Mouse (Mus musculus) lung, embryonic 14.5 days (tissue): ENCODE results near the gene Asap3. TPM values are rescaled to one million over a fixed set of nuclear protein-coding genes. Genes with fewer than 3 reads are reported as not detected.

ENCODE experiments used
- ATAC-seq: fragments of 200-750 bp; cut with Nextera tagmentation; 2 replicates; pipeline ENCODE4 v1.8.0; 2017; ENCODE audit warnings: mild to moderate bottlenecking, moderate TSS enrichment, moderate library complexity; ENCODE audit not compliant: insufficient read depth
- DNase-seq: peaks from one replicate; pipeline ENCODE4 v3.0.0-alpha.2; 2015
- H3K27ac ChIP-seq: fragments of 300-500 bp; sonication (generic); 2 replicates; pipeline ENCODE4 v1.5.1; 2014; ENCODE audit warnings: low read depth, mild to moderate bottlenecking, moderate library complexity
- H3K27me3 ChIP-seq: fragments of 300-500 bp; sonication (generic); 2 replicates; pipeline ENCODE4 v1.6.1; 2014; ENCODE audit warnings: low read length, control low read depth; ENCODE audit not compliant: insufficient read depth
- H3K36me3 ChIP-seq: fragments of 300-500 bp; sonication (generic); 2 replicates; pipeline ENCODE4 v1.6.1; 2014; ENCODE audit warnings: control low read depth; ENCODE audit not compliant: insufficient read depth
- H3K4me1 ChIP-seq: fragments of 300-500 bp; sonication (generic); 2 replicates; pipeline ENCODE4 v1.6.1; 2014; ENCODE audit warnings: antibody characterized with exemption, control low read depth; ENCODE audit not compliant: insufficient read depth
- H3K4me2 ChIP-seq: fragments of 300-500 bp; sonication (generic); 2 replicates; pipeline ENCODE4 v1.6.1; 2014; ENCODE audit warnings: mild to moderate bottlenecking
- H3K4me3 ChIP-seq: fragments of 300-500 bp; sonication (generic); 2 replicates; pipeline ENCODE4 v1.5.1; 2014; ENCODE audit warnings: low read depth, low read length
- H3K9ac ChIP-seq: fragments of 300-500 bp; sonication (generic); 2 replicates; pipeline ENCODE4 v1.6.1; 2014
- H3K9me3 ChIP-seq: fragments of 300-500 bp; sonication (generic); 2 replicates; pipeline ENCODE4 v1.6.1; 2016; ENCODE audit warnings: low read depth, low read length, control low read depth
- CTCF ChIP-seq: IDR thresholded peaks from 2 replicates; pipeline ENCODE4 v1.5.1; 2016; ENCODE audit warnings: antibody characterized with exemption, low read depth
- WGBS: fragments of 180-500 bp; shearing (Covaris S2); extraction: QIAGEN DNeasy Blood & Tissue Kit; methylation state at CpG from one replicate; pipeline ENCODE4 v1.1.7; 2014; 5-methylcytosine and 5-hydroxymethylcytosine counted together
- polyA plus RNA-seq: library from polyadenylated mRNA; unstranded; fragments of >200 nt; fragmentation: Nextera tagmentation; extraction: Ambion mirVana; gene quantifications from 2 replicates; pipeline ENCODE4 v1.2.1, GENCODE M21; 2014

Asap3 gene
- polyA plus RNA-seq, 1 experiment from 2014 or later: 5.4 TPM

GRCm38 (mm10) chr4:136181367-136181766, 24.8 kb upstream of the Asap3 start:
- Histone ChIP-seq H3K4me3 (no peak overlapping the region), H3K9ac (no peak overlapping the region), H3K27ac (peak overlapping the region; percentile 22; the same call in 1 of the 2 replicates), H3K4me2 (peak overlapping the region; percentile 60), H3K9me3 (no peaks in the 10 kb centered on the region), H3K27me3 (no peaks in the 10 kb centered on the region), H3K36me3 (peaks cover 16% of the 10 kb centered on the region; the same call in 1 of the 2 replicates), H3K4me1 (peaks cover 23% of the 10 kb centered on the region)
- 0 out of 2 replicates have a peak, but pooled peaks have one; percentile 25 for TF ChIP-seq CTCF
- 27% methylated on average over 12 of the region's 12 CpGs for WGBS
- DNase-seq (peak; percentile 59), ATAC-seq (no peak)

- H3K36me3 ChIP-seq: peaks cover 25% of the 10 kb centered on the region; the same call in 1 of the 2 replicates
- no peaks in the 10 kb centered on the region for H3K9me3 ChIP-seq
- WGBS: 57% methylated on average over 9 of the region's 9 CpGs
- peaks cover 5% of the 10 kb centered on the region for H3K4me1 ChIP-seq
- DNase-seq (peak; percentile 49), ATAC-seq (no peak)
- no peaks in the 10 kb centered on the region for H3K27me3 ChIP-seq
- H3K27ac ChIP-seq: peak overlapping the region; percentile 20; the same call in 1 of the 2 replicates
- TF ChIP-seq CTCF: no peak
- H3K4me3 ChIP-seq: no peak overlapping the region
- H3K9ac ChIP-seq: no peak overlapping the region
- H3K4me2 ChIP-seq: no peak overlapping the region
Measured at GRCm38 (mm10) chr4:136185375-136185774, 20.8 kb upstream of the Asap3 start.

GRCm38 (mm10) chr4:136186315-136186714, 19.9 kb upstream of the Asap3 start:
- no peak; the same call in 1 of the 2 replicates for ATAC-seq
- Histone ChIP-seq H3K9me3 (no peaks in the 10 kb centered on the region), H3K9ac (no peak overlapping the region), H3K27me3 (no peaks in the 10 kb centered on the region), H3K27ac (peak overlapping the region; percentile 32; the same call in 1 of the 2 replicates), H3K4me1 (no peaks in the 10 kb centered on the region), H3K36me3 (peaks cover 25% of the 10 kb centered on the region; the same call in 1 of the 2 replicates), H3K4me3 (no peak overlapping the region), H3K4me2 (peak overlapping the region; percentile 29; the same call in 1 of the 2 replicates)
- TF ChIP-seq CTCF: no peak
- 77% methylated on average over 8 of the region's 8 CpGs for WGBS
- no peak for DNase-seq

- no peak overlapping the region for H3K9ac ChIP-seq
- ATAC-seq (peak; percentile 69), DNase-seq (peak; percentile 77)
- no peaks in the 10 kb centered on the region for H3K9me3 ChIP-seq
- TF ChIP-seq CTCF: no peak
- WGBS: 48% methylated on average over 23 of the region's 23 CpGs
- H3K4me2 ChIP-seq: peak overlapping the region; percentile 29; the same call in 1 of the 2 replicates
- no peaks in the 10 kb centered on the region for H3K4me1 ChIP-seq
- H3K27me3 ChIP-seq: no peaks in the 10 kb centered on the region
- H3K27ac ChIP-seq: peak overlapping the region; percentile 32; the same call in 1 of the 2 replicates
- H3K36me3 ChIP-seq: peaks cover 27% of the 10 kb centered on the region; the same call in 1 of the 2 replicates
- no peak overlapping the region for H3K4me3 ChIP-seq
Measured at GRCm38 (mm10) chr4:136186739-136187472, 19.3 kb upstream of the Asap3 start.

GRCm38 (mm10) chr4:136188973-136189737, 17.0 kb upstream of the Asap3 start:
- peaks cover 31% of the 10 kb centered on the region for H3K36me3 ChIP-seq
- DNase-seq (no peak), ATAC-seq (no peak)
- H3K9ac ChIP-seq: no peak overlapping the region
- H3K4me1 ChIP-seq: no peaks in the 10 kb centered on the region
- no peak overlapping the region for H3K27ac ChIP-seq
- peak; percentile 38 for TF ChIP-seq CTCF
- H3K4me3 ChIP-seq: no peak overlapping the region
- no peaks in the 10 kb centered on the region for H3K27me3 ChIP-seq
- no peak overlapping the region; the same call in 1 of the 2 replicates for H3K4me2 ChIP-seq
- 77% methylated on average over 6 of the region's 6 CpGs for WGBS
- no peaks in the 10 kb centered on the region for H3K9me3 ChIP-seq

GRCm38 (mm10) chr4:136189912-136190311, 16.3 kb upstream of the Asap3 start:
- no peak overlapping the region for H3K27ac ChIP-seq
- ATAC-seq (0 out of 2 replicates have a peak, but pooled peaks have one; percentile 36), DNase-seq (no peak)
- no peaks in the 10 kb centered on the region for H3K27me3 ChIP-seq
- no peak for TF ChIP-seq CTCF
- no peak overlapping the region for H3K4me3 ChIP-seq
- H3K4me2 ChIP-seq: no peak overlapping the region; the same call in 1 of the 2 replicates
- 72% methylated on average over 8 of the region's 8 CpGs for WGBS
- peaks cover 32% of the 10 kb centered on the region for H3K36me3 ChIP-seq
- no peaks in the 10 kb centered on the region for H3K9me3 ChIP-seq
- no peaks in the 10 kb centered on the region for H3K4me1 ChIP-seq
- no peak overlapping the region for H3K9ac ChIP-seq

- Histone ChIP-seq H3K4me2 (no peak overlapping the region), H3K4me3 (no peak overlapping the region), H3K27me3 (no peaks in the 10 kb centered on the region), H3K9me3 (no peaks in the 10 kb centered on the region), H3K9ac (no peak overlapping the region), H3K27ac (no peak overlapping the region), H3K36me3 (peaks cover 27% of the 10 kb centered on the region), H3K4me1 (no peaks in the 10 kb centered on the region)
- no peak for TF ChIP-seq CTCF
- 64% methylated on average over 3 of the region's 3 CpGs for WGBS
- no peak for DNase-seq
- ATAC-seq: no peak
Measured at GRCm38 (mm10) chr4:136193571-136193970, 12.6 kb upstream of the Asap3 start.
